Mouse (Mus musculus): Measurements from ENCODE around the gene Tpo. TPM values are rescaled to one million over a fixed set of nuclear protein-coding genes. Genes with fewer than 3 reads are reported as not detected.

The Tpo gene
- polyA plus RNA-seq, 1 experiment from 2014 or later = not detected

DNA sequence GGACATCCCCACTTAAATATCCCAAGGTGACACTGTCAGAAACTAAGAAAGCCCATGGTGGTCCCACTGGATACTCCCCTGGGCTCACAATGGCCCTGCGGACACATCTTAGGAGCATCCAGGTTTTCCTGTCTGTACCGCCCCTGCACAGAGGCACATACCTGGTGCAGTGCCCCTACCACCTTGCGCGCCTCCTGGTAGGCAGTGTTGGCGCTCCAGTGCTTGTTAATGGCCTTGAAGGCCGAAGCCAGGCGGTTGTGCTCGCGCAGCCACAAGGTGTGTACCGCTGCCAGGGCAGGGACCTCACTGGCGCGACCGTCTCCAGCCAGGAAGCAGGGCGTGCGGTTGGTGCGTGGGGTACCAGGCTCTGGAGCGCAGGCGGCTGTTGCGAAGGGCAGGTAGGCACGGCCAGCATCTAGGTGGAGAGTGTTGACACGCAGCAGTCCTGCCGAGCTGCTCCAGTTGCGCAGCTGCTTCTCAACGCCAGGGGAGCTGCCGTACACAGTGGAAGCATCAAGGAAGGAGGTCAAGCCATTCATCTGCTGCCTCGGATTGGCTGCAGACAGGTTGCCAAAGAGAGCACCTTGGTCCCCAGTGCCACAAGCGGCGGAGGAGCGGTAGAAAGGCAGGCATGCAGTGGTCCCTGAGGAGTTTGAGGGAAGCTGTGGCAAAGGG lies 29.4 kb downstream of the Tpo start:
- WGBS = 39% methylated on average over 29 of the region's 29 CpGs

GRCm38 (mm10) chr12:30092081-30092480 lies 40.3 kb downstream of the Tpo start:
- Histone ChIP-seq H3K4me1 (ENCODE audit: control insufficient read depth, insufficient read depth, low read length) (no peaks in the 10 kb centered on the region), H3K9ac (ENCODE audit: low read length) (no peak overlapping the region), H3K4me2 (no peak overlapping the region), H3K9me3 (ENCODE audit: control insufficient read depth, low read length) (no peaks in the 10 kb centered on the region), H3K36me3 (ENCODE audit: control insufficient read depth, insufficient read depth, low read length) (no peaks in the 10 kb centered on the region), H3K4me3 (ENCODE audit: low read depth, low read length) (no peak overlapping the region), H3K27ac (ENCODE audit: low read depth, low read length) (no peak overlapping the region), H3K27me3 (ENCODE audit: control insufficient read depth, insufficient read depth, low read length) (no peaks in the 10 kb centered on the region)
- DNase-seq (ENCODE audit: low spot score, missing footprints) = no peak
- WGBS = 91% methylated on average over 5 of the region's 5 CpGs
- ATAC-seq (ENCODE audit: low FRiP score) = no peak

More for the DNA sequence above, 29.4 kb downstream of the Tpo start:
- ATAC-seq (ENCODE audit: low FRiP score) = no peak
- Histone ChIP-seq H3K4me3 (ENCODE audit: low read depth, low read length) (no peak overlapping the region), H3K9ac (ENCODE audit: low read length) (no peak overlapping the region), H3K4me2 (no peak overlapping the region), H3K27ac (ENCODE audit: low read depth, low read length) (no peak overlapping the region), H3K36me3 (ENCODE audit: control insufficient read depth, insufficient read depth, low read length) (no peaks in the 10 kb centered on the region), H3K27me3 (ENCODE audit: control insufficient read depth, insufficient read depth, low read length) (no peaks in the 10 kb centered on the region), H3K9me3 (ENCODE audit: control insufficient read depth, low read length) (no peaks in the 10 kb centered on the region), H3K4me1 (ENCODE audit: control insufficient read depth, insufficient read depth, low read length) (no peaks in the 10 kb centered on the region)
- no peak for DNase-seq (ENCODE audit: low spot score, missing footprints)

DNA sequence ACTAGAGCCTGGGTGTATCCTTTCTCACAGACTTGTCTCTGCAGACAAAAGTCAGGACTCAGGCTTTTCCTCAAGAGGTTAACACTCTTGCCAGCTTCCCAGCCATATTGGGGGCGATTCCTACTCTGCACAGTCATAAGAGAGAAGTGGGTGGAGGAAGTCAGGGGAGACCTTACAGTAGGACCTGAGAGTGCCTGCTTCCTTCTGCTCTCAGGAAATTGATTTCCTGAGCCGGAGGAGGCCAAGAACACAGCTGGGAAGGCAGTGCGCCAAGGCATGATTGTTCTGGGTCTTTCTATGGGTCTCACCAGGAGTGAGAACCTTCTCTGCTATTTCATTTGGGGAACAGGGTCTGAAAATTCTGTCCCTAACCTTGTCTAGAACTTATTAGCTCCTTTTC lies 48.5 kb downstream of the Tpo start:
- no peak for ATAC-seq (ENCODE audit: low FRiP score)
- no peak overlapping the region for H3K4me3 ChIP-seq (ENCODE audit: low read depth, low read length)
- H3K9me3 ChIP-seq (ENCODE audit: control insufficient read depth, low read length) = no peaks in the 10 kb centered on the region
- H3K9ac ChIP-seq (ENCODE audit: low read length) = no peak overlapping the region
- no peaks in the 10 kb centered on the region for H3K36me3 ChIP-seq (ENCODE audit: control insufficient read depth, insufficient read depth, low read length)
- H3K4me1 ChIP-seq (ENCODE audit: control insufficient read depth, insufficient read depth, low read length) = no peaks in the 10 kb centered on the region
- no peak overlapping the region for H3K4me2 ChIP-seq
- 95% methylated on average over 3 of the region's 3 CpGs for WGBS
- no peak for DNase-seq (ENCODE audit: low spot score, missing footprints)
- no peaks in the 10 kb centered on the region for H3K27me3 ChIP-seq (ENCODE audit: control insufficient read depth, insufficient read depth, low read length)
- H3K27ac ChIP-seq (ENCODE audit: low read depth, low read length) = no peak overlapping the region

GRCm38 (mm10) chr12:30077056-30077455 lies 55.4 kb downstream of the Tpo start:
- Histone ChIP-seq H3K4me1 (ENCODE audit: control insufficient read depth, insufficient read depth, low read length) (no peaks in the 10 kb centered on the region), H3K4me2 (no peak overlapping the region), H3K4me3 (ENCODE audit: low read depth, low read length) (no peak overlapping the region), H3K27ac (ENCODE audit: low read depth, low read length) (no peak overlapping the region), H3K9me3 (ENCODE audit: control insufficient read depth, low read length) (no peaks in the 10 kb centered on the region), H3K36me3 (ENCODE audit: control insufficient read depth, insufficient read depth, low read length) (no peaks in the 10 kb centered on the region), H3K27me3 (ENCODE audit: control insufficient read depth, insufficient read depth, low read length) (no peaks in the 10 kb centered on the region), H3K9ac (ENCODE audit: low read length) (no peak overlapping the region)
- DNase-seq (ENCODE audit: low spot score, missing footprints) = no peak
- no peak for ATAC-seq (ENCODE audit: low FRiP score)
- WGBS = 90% methylated on average over 11 of the region's 11 CpGs

- Histone ChIP-seq H3K9ac (ENCODE audit: low read length) (no peak overlapping the region), H3K4me1 (ENCODE audit: control insufficient read depth, insufficient read depth, low read length) (no peaks in the 10 kb centered on the region), H3K4me3 (ENCODE audit: low read depth, low read length) (no peak overlapping the region), H3K9me3 (ENCODE audit: control insufficient read depth, low read length) (no peaks in the 10 kb centered on the region), H3K36me3 (ENCODE audit: control insufficient read depth, insufficient read depth, low read length) (no peaks in the 10 kb centered on the region), H3K27ac (ENCODE audit: low read depth, low read length) (no peak overlapping the region), H3K4me2 (no peak overlapping the region), H3K27me3 (ENCODE audit: control insufficient read depth, insufficient read depth, low read length) (no peaks in the 10 kb centered on the region)
- WGBS = 78% methylated on average over 2 of the region's 2 CpGs
- DNase-seq (ENCODE audit: low spot score, missing footprints) (no peak), ATAC-seq (ENCODE audit: low FRiP score) (no peak)
Observed at GRCm38 (mm10) chr12:30076316-30076715, 56.1 kb downstream of the Tpo start.

DNA sequence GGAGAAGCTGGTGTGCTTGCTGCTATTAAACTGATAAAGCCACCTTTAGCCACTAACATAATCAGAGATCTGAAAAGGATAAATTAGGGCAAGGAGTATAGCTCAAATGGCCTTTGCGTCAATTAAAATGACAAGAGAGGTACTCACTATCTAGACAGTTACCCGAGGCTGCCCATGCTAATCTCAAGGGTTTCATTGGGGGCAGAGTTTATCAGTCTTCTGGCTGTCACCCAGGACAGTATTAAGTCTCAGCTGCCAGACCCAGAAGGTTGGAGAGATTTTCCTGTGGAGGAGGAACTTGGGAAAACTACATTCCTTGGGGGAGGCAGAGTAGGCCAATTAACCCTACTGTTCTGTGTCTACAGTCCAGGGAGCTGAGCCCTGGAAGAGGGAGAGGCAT lies 63.1 kb downstream of the Tpo start:
- ATAC-seq (ENCODE audit: low FRiP score) (no peak), DNase-seq (ENCODE audit: low spot score, missing footprints) (no peak)
- Histone ChIP-seq H3K27me3 (ENCODE audit: control insufficient read depth, insufficient read depth, low read length) (no peaks in the 10 kb centered on the region), H3K9me3 (ENCODE audit: control insufficient read depth, low read length) (no peaks in the 10 kb centered on the region), H3K27ac (ENCODE audit: low read depth, low read length) (no peak overlapping the region), H3K4me2 (no peak overlapping the region), H3K36me3 (ENCODE audit: control insufficient read depth, insufficient read depth, low read length) (no peaks in the 10 kb centered on the region), H3K4me3 (ENCODE audit: low read depth, low read length) (no peak overlapping the region), H3K4me1 (ENCODE audit: control insufficient read depth, insufficient read depth, low read length) (no peaks in the 10 kb centered on the region), H3K9ac (ENCODE audit: low read length) (no peak overlapping the region)
- WGBS = 84% methylated on average over 2 of the region's 2 CpGs

GRCm38 (mm10) chr12:30067806-30068205 lies 64.6 kb downstream of the Tpo start:
- Histone ChIP-seq H3K9me3 (ENCODE audit: control insufficient read depth, low read length) (no peaks in the 10 kb centered on the region), H3K27me3 (ENCODE audit: control insufficient read depth, insufficient read depth, low read length) (no peaks in the 10 kb centered on the region), H3K9ac (ENCODE audit: low read length) (no peak overlapping the region), H3K27ac (ENCODE audit: low read depth, low read length) (no peak overlapping the region), H3K4me1 (ENCODE audit: control insufficient read depth, insufficient read depth, low read length) (no peaks in the 10 kb centered on the region), H3K4me3 (ENCODE audit: low read depth, low read length) (no peak overlapping the region), H3K4me2 (no peak overlapping the region), H3K36me3 (ENCODE audit: control insufficient read depth, insufficient read depth, low read length) (no peaks in the 10 kb centered on the region)
- whole genome bisulfite sequencing = 94% methylated on average over 2 of the region's 2 CpGs
- no peak for ATAC-seq (ENCODE audit: low FRiP score)
- DNase-seq (ENCODE audit: low spot score, missing footprints) = no peak

DNA sequence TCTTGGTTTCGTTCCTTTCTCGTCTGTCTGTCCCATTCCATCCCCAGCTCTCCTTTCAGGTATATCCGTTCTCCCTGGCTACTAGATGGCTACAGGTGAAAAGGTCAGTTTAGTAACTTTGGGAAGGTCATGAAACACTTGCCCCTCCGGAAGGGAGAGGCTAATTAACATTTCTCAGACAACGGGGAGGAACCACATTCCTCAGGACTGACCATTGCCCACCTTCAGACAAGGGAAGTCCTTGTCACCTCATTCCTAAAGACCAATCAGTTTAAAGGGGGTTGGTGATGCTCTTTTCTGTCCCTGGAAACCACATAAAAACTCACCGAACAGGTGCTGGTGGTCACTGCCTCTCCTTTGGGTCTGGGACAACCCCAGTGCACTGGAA lies 70.3 kb downstream of the Tpo start:
- no peak for ATAC-seq (ENCODE audit: low FRiP score)
- no peaks in the 10 kb centered on the region for H3K36me3 ChIP-seq (ENCODE audit: control insufficient read depth, insufficient read depth, low read length)
- no peak overlapping the region for H3K4me2 ChIP-seq
- 38% methylated on average over 6 of the region's 6 CpGs for WGBS
- no peak for DNase-seq (ENCODE audit: low spot score, missing footprints)
- no peak overlapping the region for H3K4me3 ChIP-seq (ENCODE audit: low read depth, low read length)
- H3K9me3 ChIP-seq (ENCODE audit: control insufficient read depth, low read length) = no peaks in the 10 kb centered on the region
- no peak overlapping the region for H3K27ac ChIP-seq (ENCODE audit: low read depth, low read length)
- no peak overlapping the region for H3K9ac ChIP-seq (ENCODE audit: low read length)
- H3K4me1 ChIP-seq (ENCODE audit: control insufficient read depth, insufficient read depth, low read length) = no peaks in the 10 kb centered on the region
- no peaks in the 10 kb centered on the region for H3K27me3 ChIP-seq (ENCODE audit: control insufficient read depth, insufficient read depth, low read length)

DNA sequence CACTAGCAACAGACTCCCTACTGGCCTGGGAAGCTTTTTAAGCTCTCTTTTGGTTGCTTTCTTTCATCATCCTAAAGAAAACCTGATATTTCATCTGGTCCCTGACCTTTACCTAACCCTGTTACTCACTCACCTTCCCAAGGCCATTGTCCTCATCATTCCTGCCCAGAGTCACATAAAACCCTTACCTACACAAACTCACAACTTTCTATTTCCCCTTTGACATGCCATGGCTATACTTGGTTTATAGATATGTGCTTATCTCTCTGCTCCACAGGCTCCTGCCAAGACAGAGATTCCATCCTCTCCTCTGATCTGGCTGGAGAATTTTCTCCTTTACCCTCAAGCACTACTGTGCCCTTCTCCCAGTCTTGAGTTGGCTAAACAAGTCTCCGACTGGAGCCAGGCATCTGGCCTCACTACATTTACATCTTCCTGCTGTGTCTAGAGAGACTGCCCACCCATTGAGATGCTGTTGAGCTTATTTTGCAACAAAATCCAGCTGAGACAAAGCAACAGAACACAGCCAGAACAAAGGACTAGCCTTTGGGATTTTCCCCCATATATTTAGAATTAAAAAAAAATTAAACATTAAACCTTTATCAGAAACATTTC lies 70.8 kb downstream of the Tpo start:
- Histone ChIP-seq H3K4me3 (ENCODE audit: low read depth, low read length) (no peak overlapping the region), H3K9ac (ENCODE audit: low read length) (no peak overlapping the region), H3K36me3 (ENCODE audit: control insufficient read depth, insufficient read depth, low read length) (no peaks in the 10 kb centered on the region), H3K27me3 (ENCODE audit: control insufficient read depth, insufficient read depth, low read length) (no peaks in the 10 kb centered on the region), H3K4me2 (no peak overlapping the region), H3K9me3 (ENCODE audit: control insufficient read depth, low read length) (no peaks in the 10 kb centered on the region), H3K4me1 (ENCODE audit: control insufficient read depth, insufficient read depth, low read length) (no peaks in the 10 kb centered on the region), H3K27ac (ENCODE audit: low read depth, low read length) (no peak overlapping the region)
- 32% methylated on average over 1 of the region's 1 CpGs for WGBS
- no peak for ATAC-seq (ENCODE audit: low FRiP score)
- no peak for DNase-seq (ENCODE audit: low spot score, missing footprints)
